Mouse (Mus musculus): ENCODE measurements around the gene Allc. TPM values are rescaled to one million over a fixed set of nuclear protein-coding genes. Genes with fewer than 3 reads are reported as not detected.

Gene Allc
- under 1 TPM; 0.60 to 0.85 TPM for total RNA-seq (2021)

GRCm38 (mm10) chr12:28582423-28582822 lies at the start of gene Allc:
Gene Allc, minus strand, starts transcription at chr12:28582523.
- DNase-seq (ENCODE audit: extremely low spot score in 1 of 2, low spot score in 2 of 2), result no peak
- intact Hi-C loops (cut with DNase I), result no loop called here

GRCm38 (mm10) chr12:28628436-28628835 lies 46.1 kb upstream of the Allc start:
- DNase-seq (ENCODE audit: extremely low spot score in 1 of 2, low spot score in 2 of 2), result no peak
- intact Hi-C loops (cut with DNase I), result no loop called here

GRCm38 (mm10) chr12:28627092-28627491 lies 44.8 kb upstream of the Allc start:
- no peak for DNase-seq (ENCODE audit: extremely low spot score in 1 of 2, low spot score in 2 of 2)
- intact Hi-C loops (cut with DNase I), result no loop called here

GRCm38 (mm10) chr12:28625407-28625806 lies 43.1 kb upstream of the Allc start:
- intact Hi-C loops (cut with DNase I), result no loop called here
- DNase-seq (ENCODE audit: extremely low spot score in 1 of 2, low spot score in 2 of 2), result no peak

GRCm38 (mm10) chr12:28624251-28624650 lies 41.9 kb upstream of the Allc start:
- intact Hi-C loops (cut with DNase I), result no loop called here
- DNase-seq (ENCODE audit: extremely low spot score in 1 of 2, low spot score in 2 of 2), result no peak

GRCm38 (mm10) chr12:28623195-28623594 lies 40.9 kb upstream of the Allc start, which contains the start of gene Colec11:
Gene Colec11, minus strand, starts transcription at chr12:28623377.
- no peak for DNase-seq (ENCODE audit: extremely low spot score in 1 of 2, low spot score in 2 of 2)
- intact Hi-C loops (cut with DNase I), result no loop called here

GRCm38 (mm10) chr12:28622641-28623040 lies 40.3 kb upstream of the Allc start:
- intact Hi-C loops (cut with DNase I), result no loop called here
- no peak for DNase-seq (ENCODE audit: extremely low spot score in 1 of 2, low spot score in 2 of 2)

- peak in 1 of 2 experiments; percentile 41 for DNase-seq (ENCODE audit: extremely low spot score in 1 of 2, low spot score in 2 of 2)
- intact Hi-C loops (cut with DNase I), result no loop called here
These were observed 39.8 kb upstream of the Allc start for GRCm38 (mm10) chr12:28622167-28622532.

- intact Hi-C loops (cut with DNase I), result no loop called here
- no peak for DNase-seq (ENCODE audit: extremely low spot score in 1 of 2, low spot score in 2 of 2)
These were observed 39.3 kb upstream of the Allc start for GRCm38 (mm10) chr12:28621451-28622166.

- DNase-seq (ENCODE audit: extremely low spot score in 1 of 2, low spot score in 2 of 2), result no peak
- intact Hi-C loops (cut with DNase I), result no loop called here
These were observed 35.0 kb upstream of the Allc start for GRCm38 (mm10) chr12:28617297-28617696.

- no peak for DNase-seq (ENCODE audit: extremely low spot score in 1 of 2, low spot score in 2 of 2)
- intact Hi-C loops (cut with DNase I), result no loop called here
These were observed 32.1 kb upstream of the Allc start for GRCm38 (mm10) chr12:28614401-28614800.

- intact Hi-C loops (cut with DNase I), result no loop called here
- DNase-seq (ENCODE audit: extremely low spot score in 1 of 2, low spot score in 2 of 2), result no peak
These were observed 30.1 kb upstream of the Allc start for GRCm38 (mm10) chr12:28612391-28612790.

- intact Hi-C loops (cut with DNase I), result no loop called here
- DNase-seq (ENCODE audit: extremely low spot score in 1 of 2, low spot score in 2 of 2), result peak; percentile 47 to 52
These were observed 25.4 kb upstream of the Allc start for GRCm38 (mm10) chr12:28607546-28608305.

- intact Hi-C loops (cut with DNase I), result no loop called here
- DNase-seq (ENCODE audit: extremely low spot score in 1 of 2, low spot score in 2 of 2), result no peak
These were observed 21.2 kb upstream of the Allc start for GRCm38 (mm10) chr12:28603494-28603893.

GRCm38 (mm10) chr12:28602259-28602658 lies 19.9 kb upstream of the Allc start:
- intact Hi-C loops (cut with DNase I), result no loop called here
- peak in 1 of 2 experiments; percentile 37 for DNase-seq (ENCODE audit: extremely low spot score in 1 of 2, low spot score in 2 of 2)

- DNase-seq (ENCODE audit: extremely low spot score in 1 of 2, low spot score in 2 of 2), result no peak
- intact Hi-C loops (cut with DNase I), result no loop called here
These were observed 16.2 kb upstream of the Allc start for GRCm38 (mm10) chr12:28598526-28598991.

GRCm38 (mm10) chr12:28598110-28598509 lies 15.8 kb upstream of the Allc start:
- no peak for DNase-seq (ENCODE audit: extremely low spot score in 1 of 2, low spot score in 2 of 2)
- intact Hi-C loops (cut with DNase I), result no loop called here

- no peak for DNase-seq (ENCODE audit: extremely low spot score in 1 of 2, low spot score in 2 of 2)
- intact Hi-C loops (cut with DNase I), result no loop called here
These were observed 15.4 kb upstream of the Allc start for GRCm38 (mm10) chr12:28597699-28598098.

GRCm38 (mm10) chr12:28596851-28597250 lies 14.5 kb upstream of the Allc start:
- no peak for DNase-seq (ENCODE audit: extremely low spot score in 1 of 2, low spot score in 2 of 2)
- intact Hi-C loops (cut with DNase I), result no loop called here

- intact Hi-C loops (cut with DNase I), result no loop called here
These were observed 8.1 kb upstream of the Allc start for GRCm38 (mm10) chr12:28590428-28590827.

More at GRCm38 (mm10) chr12:28590428-28590827, 8.1 kb upstream of the Allc start:
- DNase-seq (ENCODE audit: extremely low spot score in 1 of 2, low spot score in 2 of 2), result peak in 1 of 2 experiments; percentile 46

Data from left cerebral cortex, postnatal 10 days (tissue).